Mouse (Mus musculus) CD8-positive naive resting alpha-beta T cell, adult 57 days (primary cell): ENCODE data around the gene Kcnh3. TPM values are rescaled to one million over a fixed set of nuclear protein-coding genes. Genes with fewer than 3 reads are reported as not detected.

Source experiments
- total RNA-seq: library from RNA; stranded (reverse); gene quantifications from one replicate; pipeline ENCODE4 v1.2.4, GENCODE M21; 2023

Gene Kcnh3
- total RNA-seq = 4.8 TPM

DNA sequence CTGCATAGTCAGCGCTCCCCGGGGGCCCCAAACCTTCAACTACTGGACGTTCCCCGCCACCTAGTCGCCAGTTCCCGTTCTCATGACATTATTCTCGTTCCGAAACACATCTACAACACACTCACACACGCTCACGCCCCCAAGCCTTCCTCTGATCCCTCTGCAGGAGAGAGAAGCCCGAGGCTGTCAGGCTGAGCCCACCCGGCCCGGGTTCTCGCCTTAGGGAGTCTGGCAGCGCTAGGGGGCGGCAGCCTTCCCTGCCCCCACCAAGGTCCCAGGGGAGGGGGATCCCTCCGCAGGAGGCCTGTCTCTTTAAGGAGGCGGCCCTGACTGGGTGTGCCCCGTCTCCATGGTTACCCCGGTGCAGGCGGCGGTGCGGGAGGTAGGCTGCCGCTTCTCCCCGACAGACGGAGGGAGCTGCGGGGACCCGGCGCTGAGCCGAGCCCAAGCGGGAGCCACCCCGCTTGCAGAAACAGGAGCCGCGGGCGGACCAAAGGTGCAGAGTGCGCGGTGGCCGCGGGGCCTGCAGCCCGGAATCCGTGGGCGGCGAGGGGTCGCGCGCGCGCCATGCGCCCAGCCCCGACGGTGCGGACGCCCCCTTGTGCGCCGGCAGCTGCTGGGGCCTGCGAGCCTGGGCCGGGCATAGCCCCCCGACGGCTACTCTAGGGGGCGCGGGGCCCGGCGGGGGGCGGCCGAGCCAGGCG, at the start of gene Kcnh3:
TSS of gene Kcnh3 (plus strand) at position 654 of the 704 bp plus-strand sequence.

DNA sequence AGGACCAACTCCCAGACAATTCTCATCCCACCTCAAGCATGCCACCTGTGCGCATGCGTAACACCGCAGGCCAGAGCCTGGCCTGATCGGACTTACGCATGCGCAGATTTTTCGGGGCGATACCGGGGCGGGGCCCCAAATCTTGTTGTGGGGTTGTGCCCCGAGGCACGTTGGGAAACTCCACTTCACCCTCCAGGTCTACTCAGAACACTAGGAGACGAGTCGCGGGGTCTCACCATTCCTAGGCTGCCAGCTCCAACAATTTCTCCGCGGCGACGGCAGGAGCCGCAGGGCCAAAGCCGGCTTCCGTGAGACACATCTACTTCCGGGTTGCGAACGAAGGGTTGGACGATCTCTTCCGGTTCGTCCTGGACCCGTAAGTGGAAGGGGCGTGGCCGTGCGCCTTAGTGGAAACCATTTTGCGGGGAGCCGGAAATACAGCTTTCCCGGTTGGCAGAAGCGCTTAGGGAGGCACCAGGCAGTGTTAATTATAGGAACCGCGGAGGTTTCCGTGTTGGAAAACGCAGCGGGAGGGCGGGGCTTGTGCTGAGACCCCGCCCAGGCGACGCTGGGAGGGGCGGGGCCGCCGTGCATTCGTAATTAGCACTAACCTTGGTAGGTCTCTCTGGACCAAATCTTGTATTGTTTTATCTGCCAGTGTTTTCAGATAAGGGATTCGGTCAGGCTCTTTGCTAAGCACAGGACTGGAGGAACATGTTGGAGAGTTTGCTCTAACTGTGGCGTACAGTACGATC, 27.1 kb downstream of the Kcnh3 start, which contains the start of gene Mcrs1:
TSS of gene Mcrs1 (minus strand) at position 336 of the 755 bp plus-strand sequence.

Other genes starting within 250 kb of the Kcnh3 start
- gene Tuba1c, start 195.0 kb upstream of the Kcnh3 start, total RNA-seq = 95.3 TPM
- gene Prph, start 169.7 kb upstream of the Kcnh3 start, total RNA-seq = not detected
- gene Troap, start 150.3 kb upstream of the Kcnh3 start, total RNA-seq = 0.31 TPM
- gene C1ql4, start 137.0 kb upstream of the Kcnh3 start, total RNA-seq = not detected
- gene Dnajc22, start 131.7 kb upstream of the Kcnh3 start, total RNA-seq = not detected
- gene Spats2, start 98.9 kb upstream of the Kcnh3 start, total RNA-seq = not detected
- gene Mcrs1, start 27.1 kb downstream of the Kcnh3 start, total RNA-seq = 111 TPM
- gene Prpf40b, start 70.2 kb downstream of the Kcnh3 start, total RNA-seq = 15.1 TPM
- gene Fam186b, start 71.0 kb downstream of the Kcnh3 start, total RNA-seq = not detected
- 39.3 TPM for gene Fmnl3, start 145.6 kb downstream of the Kcnh3 start, total RNA-seq
- 359 TPM for gene Tmbim6, start 168.0 kb downstream of the Kcnh3 start, total RNA-seq
- gene Nckap5l, start 232.9 kb downstream of the Kcnh3 start, total RNA-seq = 46.4 TPM
- gene Bcdin3d, start 249.9 kb downstream of the Kcnh3 start, total RNA-seq = 6.3 TPM